Mouse (Mus musculus): Measurements from ENCODE around the gene Nrarp.

DNA sequence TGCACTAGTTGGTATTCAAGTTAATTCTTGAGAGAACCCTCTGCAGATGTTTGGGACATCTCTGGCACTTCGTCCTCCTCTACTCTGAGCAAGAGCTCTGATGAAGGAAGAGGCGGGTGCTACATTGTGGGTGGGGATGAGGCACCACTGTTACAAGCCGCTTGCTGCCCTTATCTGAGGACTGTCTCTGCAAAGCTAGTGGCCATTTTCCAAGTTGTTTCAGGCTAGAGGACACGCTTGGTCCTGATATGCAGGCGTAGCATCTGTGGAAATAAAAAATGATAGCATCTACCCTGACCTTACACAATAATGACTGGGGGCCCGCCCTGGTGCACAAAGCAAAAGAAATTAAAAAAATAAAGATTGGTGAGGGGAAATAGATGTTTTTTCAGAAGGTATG is 42.7 kb upstream of the Nrarp start:
- TF ChIP-seq POLR2A (IDR thresholded peaks at IDR 0.05; ENCODE audit: borderline replicate concordance, extremely low read depth, insufficient read depth, insufficient read length, poor library complexity, severe bottlenecking) (no peak), CTCF (IDR thresholded peaks at IDR 0.05; ENCODE audit: borderline replicate concordance, extremely low read depth, insufficient read depth, insufficient read length) (no peak)
